Mouse (Mus musculus) layer of hippocampus, postnatal 25 days (tissue): ENCODE data around the gene Acpp. TPM values are rescaled to one million over a fixed set of nuclear protein-coding genes. Genes with fewer than 3 reads are reported as not detected.
A peak's percentile ranks its signal among the peaks of the same experiment; 100 is the strongest.

Experiments
- DNase-seq, 2 experiments: peaks; one replicate each; pipeline ENCODE4 v3.0.0; 2022; ENCODE audit warnings: mixed read lengths in 2 of 2, low spot score in 1 of 2; ENCODE audit errors: extremely low spot score in 1 of 2
- total RNA-seq, 2 experiments: library from RNA; stranded (reverse); gene quantifications; 2 replicates each; pipeline ENCODE4 v1.2.3; 2021

Acpp gene
- total RNA-seq, 2 experiments from 2014 or later = 0.10 TPM; not detected in 1

DNA sequence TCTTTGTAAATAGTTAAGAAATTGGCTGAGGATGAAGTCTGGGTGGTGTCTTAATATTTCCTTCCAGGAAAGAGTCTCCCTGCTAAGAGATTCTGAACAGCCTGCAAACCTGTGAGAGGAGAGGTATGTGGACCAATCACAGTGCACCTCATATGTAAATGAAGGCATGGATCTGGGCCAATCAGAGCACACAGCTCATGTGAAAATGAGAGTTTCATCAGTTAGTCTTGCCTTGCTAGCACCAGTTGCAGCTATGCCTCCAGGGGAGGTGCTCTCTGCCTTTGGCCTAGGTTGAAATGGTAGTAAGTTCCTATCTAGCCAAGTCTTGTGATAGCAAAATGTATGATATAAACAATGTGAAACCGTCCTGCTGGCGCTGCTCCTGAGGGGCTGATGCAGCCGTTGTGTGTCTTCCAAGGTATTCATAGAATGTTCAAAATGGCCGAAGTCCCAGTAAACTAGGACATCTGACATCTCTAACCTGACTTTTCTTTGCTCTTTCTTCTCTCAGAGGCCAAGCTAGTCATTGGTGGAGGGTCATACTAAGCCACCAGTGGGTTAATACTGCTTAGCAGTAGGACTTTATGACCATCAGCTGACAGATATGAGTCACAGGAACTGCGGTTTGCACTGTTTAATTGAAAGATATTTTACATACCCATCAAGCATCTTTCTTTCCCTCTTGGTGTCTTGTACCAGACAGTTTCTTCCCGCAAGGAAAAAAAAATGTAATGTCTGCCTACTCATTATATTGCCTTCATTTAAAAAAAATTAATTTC lies 32.0 kb downstream of the Acpp start:
- no peak for DNase-seq

DNA sequence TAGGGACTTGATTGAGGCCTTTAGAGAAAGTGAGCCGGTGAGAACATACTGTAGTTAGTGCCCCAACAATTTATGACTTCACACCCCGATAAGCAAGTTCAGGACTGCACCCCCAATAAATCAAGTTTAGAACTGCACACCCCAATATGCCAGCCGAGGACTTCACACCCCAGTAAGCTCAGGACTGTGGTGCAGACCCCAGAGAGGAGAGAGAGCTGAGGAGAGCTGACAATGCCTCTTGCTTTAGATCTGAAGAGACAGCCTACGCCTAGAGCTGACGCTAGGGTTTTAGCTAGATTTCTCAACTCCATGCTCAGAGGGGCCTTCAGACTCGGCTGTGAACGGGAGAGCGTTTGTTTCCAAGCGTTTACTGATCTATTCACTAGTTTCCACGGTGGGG lies 32.7 kb downstream of the Acpp start:
- DNase-seq = no peak

DNA sequence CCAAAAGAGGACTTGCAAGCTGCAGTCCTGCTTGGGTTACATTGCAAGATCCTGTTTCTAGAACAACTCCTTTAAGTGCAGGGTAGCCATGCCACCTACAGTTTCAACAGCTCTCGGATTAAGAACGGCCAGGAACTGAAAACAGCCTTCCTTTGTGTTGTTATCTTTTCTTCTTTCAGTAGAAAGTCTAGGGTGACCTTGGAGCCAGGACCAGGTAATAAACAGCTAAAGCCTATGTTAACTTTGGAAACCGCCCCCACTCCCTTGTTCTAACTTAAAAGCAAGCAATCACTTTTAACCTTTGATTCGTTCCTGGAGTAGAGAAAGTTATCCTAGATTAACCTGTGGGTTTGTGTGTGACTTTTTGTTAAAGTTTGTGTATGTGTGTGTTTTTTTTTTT lies 33.2 kb downstream of the Acpp start:
- no peak for DNase-seq

DNA sequence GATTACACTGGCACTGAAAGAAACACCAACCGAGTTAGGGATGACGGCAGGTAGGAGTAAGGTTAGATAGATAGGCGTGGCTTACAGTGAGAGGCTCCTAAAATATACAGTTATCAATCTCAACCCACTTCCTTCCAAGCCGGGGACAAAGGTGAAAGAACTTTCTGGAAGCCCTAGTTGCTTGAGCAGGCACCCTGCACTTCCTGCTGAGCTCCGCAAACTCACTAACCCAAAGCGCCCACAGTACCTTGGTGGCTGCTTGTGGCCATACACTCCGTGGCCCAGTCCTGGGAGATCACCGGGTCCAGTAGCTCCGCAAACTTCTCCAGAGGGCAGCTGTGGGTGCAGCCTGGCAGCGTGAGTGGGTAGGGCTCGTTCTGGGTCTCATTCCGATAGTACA lies 37.0 kb downstream of the Acpp start:
- no peak for DNase-seq

DNA sequence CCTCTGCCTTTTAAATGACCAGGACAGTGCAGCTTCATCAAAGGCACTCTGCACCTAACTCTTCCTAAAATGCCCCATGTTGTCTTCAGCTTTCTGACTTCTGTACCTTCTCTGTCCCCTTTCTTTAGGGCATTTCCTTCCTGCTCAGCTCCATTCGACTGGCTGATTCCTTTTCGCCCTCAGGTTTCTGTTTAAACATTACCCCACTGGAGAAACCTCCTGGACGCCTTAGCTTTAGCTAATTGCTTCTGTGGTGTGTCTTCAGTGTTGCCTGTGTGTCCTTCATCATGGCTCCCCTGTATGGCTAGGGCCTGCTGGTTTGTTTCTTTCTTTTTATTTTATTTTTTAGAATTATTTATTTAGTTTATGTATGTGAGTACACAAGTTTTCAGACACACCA lies 40.5 kb downstream of the Acpp start:
- DNase-seq = no peak

DNA sequence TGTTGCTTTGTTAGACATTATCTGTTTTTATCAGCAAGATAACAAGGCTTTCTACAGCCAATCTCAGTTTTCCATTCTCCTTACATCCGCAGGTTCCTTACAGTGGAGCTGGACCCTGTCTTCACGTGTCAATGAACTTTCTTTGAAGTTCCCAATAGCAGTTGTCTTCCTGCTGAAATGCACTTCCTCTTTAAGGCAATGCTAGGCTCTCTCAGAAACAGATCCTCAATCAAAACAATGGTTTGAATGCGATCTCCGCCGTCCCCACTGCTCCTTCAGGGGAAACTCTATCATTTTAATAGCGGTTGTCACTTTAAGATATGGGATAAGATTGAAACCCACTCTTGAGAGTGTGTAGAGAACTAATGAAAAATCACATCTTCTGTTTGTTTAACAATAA lies 52.6 kb downstream of the Acpp start:
- no peak for DNase-seq

DNA sequence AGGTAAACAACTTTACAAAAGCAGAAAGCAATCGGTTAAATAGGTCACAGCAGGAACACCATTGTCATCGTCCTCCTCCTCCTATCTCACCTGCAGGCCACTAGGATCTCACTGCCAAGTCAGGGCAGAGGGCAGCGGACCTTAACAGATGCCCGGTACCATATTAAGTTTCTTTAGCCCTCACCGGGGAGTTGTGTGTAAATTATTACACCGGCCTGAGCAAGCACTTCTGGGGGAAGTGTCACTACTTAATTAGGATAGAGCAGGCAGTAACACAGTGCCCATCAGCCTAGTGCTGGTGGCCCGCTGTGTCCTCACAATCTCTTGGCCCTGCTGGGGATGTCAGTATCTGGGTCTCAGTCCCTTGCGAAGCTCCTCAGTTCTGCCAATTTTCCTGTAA lies 55.0 kb downstream of the Acpp start:
- DNase-seq = no peak

DNA sequence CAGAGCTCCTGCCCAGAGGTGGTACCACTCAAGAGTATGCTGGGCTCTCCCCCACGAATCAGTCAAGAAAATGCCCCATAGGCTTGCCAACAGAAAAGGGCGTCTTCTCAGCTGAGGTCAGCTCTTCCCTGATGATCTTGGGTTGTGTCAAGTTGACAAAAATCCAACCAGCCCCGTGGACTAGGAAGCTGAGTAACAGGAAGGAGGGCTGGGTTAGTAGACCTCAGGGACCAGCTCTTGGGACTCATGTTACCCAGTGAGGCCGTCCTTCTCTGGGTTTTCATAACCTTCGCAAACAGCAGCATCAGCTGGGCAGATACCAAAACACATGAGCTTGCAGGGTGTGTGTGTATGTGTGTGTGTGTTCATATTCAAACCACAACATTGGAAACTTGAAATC lies 55.8 kb downstream of the Acpp start:
- no peak for DNase-seq

DNA sequence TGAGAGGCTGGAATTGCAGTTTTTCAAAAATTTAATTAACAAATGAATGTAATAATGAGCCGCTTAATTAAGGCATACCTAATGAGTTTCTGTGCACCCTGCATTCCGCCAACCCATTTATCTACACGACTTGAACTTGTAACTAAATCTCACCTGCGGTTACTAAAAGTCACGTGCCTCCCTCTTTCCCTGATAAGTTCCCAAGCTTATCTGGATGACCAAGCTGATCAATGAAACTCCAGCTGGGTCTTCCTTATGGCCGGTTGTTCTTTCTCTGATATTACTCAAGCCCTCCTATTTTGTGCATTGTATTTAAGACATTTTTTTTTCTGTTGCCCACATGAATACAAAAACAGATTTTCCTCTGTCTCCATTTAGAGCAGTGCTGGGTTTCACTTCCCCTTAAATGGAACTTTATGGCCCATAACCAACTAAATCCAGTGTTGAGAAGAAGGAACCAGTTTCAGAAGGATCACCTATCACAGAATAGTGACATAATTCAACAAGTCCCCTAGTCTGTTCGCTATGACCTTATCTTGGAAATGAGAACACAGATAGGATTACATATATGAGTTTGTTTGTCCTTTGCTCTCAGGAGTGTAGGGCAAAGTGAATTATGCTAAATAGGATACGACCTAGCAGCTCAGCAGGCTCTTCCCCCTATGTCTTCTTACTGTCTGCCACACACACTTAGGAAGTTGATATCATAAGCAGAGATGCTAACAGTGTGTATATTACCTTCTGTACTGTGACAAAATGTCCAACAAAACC lies 56.6 kb downstream of the Acpp start:
- no peak for DNase-seq

DNA sequence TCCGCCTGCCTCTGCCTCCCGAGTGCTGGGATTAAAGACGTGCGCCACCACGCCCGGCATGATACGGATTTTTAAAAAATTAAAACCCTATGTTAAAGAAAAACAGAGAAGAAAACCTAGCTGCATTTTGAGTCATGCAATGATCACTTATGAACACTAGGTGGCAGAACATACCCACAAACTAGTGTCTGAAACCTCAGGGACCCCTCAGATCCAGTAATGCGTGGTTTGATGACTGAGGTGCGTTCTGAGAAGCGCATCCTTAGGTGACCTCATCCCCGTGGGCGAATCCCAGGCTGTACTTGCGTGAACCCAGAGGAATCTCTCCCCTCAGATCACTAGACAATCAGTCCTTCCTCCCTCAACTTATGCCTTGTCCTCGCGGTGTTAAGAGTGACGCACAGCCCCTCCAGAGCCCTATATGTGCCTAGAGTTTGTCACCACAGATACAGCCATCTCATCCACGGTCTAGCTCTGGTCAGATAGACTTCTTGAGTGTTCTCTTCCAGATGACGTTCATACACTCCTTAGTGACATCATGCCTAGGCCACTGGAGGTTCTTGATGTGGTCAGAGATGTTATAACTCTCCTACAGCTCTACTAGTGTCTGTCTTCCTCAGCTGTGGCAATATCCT lies 59.9 kb downstream of the Acpp start:
- peak; percentile 14 to 18 for DNase-seq

DNA sequence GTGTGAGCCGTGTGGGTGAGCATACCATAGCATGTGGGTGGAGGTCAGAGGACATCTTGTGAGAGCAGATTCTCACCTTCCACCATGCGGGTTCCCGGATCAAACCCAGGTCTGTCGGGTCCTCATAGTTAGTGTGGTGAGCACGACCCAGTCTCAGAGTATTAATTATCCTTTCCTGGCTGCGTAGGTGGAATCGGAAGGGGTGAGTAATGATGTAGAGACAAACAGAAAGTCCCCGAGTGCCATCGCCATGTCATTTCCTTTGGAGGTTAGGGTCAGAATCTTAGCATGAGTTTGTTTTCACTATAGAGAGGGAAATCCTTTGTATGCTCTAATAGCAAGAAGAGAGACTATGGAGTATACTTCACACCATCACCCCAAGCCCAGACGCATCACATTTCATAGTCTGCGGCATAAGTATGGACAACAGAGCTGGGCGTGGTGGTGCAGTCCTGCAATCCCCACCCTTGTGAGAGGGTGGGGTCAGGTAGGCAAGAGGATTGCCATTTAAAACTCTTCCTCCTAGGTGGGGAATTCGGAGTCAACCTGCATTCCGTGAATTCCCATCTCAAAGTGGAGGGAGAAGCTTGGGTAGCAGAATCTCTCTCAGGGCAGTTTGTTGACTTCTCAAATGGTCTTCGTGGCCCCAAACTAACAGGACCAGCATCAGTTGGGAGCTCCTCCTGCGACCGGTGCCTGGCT lies 62.3 kb downstream of the Acpp start:
- DNase-seq = no peak

DNA sequence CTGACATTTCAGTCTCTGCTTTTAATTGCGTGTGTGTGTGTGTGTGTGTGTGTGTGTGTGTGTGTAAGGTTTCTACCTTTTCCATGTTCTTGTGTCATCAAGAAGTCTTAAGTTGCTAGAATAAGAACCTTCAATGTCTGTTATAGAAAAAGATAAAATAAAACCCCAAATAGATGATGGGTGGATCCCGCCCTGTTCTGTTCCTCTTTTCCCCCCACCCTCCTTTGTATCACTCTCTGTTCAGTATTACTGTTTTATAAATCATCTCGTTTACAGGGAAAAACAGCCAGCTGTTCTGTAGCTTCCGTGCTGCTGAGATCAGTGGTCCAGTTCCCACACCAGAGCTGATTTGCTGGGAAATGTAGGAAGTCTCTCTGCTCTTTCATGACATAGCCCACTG lies 65.5 kb downstream of the Acpp start:
- DNase-seq = no peak

DNA sequence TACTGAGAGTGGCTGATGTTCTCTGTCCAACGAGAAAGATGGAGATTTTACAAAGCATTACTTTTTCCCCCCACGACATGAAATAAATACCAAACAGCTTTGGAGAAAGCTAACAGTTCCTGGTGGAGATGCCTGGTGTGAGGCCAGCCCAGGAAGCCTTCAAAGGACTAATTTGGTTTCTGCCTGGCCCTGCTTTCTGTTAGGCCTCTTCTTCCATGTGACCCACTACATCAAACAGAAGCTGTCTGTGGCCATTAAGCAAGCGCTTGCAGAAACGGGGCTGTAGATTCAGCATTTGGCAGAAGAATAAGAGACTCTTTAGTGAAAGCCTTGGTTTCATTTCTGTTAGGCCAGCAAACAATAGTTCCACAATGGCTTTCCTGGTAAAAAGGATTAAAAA lies 65.9 kb downstream of the Acpp start:
- DNase-seq = no peak

DNA sequence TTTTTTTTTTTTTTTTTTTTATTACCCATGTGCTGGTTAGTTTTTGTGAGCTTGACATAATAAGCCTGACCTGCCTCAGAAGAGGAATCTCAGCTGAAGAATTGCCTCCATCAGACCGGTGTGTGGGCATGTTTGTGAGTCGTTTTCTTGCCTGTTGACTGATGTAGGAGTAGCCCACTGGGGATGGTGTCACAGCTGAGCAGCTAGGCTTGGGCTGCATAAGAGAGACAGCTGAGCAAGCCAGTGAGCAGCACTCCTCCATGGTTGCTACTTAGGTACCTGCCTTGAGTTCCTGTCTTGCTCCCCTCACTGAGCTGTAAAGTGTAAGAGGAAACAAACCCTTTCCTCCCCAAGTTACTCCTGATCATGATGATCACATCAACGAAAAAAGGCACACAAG lies 67.6 kb downstream of the Acpp start:
- DNase-seq = no peak

DNA sequence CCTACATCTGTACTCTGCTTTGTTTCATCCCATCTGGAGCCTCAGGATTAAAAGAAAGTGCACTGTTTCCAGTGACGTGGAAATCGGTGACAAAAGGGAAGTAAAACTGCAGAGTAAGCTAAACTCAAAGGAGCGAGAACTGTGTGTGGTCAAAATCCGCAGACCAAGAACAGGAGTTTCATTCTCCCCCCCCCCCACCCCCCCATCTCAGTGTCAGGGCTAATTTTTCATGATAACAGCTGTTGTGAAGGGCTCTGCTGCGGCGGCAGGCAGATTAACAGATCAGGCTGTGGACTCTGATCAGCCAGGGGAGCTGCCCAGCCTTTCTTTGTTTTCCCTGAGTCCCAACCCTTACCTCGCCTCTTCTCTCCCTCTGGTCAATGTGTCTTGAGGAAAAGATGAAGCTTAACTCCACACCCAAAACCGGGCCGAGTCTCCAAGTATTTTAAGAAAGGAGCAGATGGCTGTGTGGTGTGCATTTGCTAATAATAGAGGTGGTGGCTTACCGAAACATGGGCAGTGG lies 68.1 kb downstream of the Acpp start:
- DNase-seq = no peak

DNA sequence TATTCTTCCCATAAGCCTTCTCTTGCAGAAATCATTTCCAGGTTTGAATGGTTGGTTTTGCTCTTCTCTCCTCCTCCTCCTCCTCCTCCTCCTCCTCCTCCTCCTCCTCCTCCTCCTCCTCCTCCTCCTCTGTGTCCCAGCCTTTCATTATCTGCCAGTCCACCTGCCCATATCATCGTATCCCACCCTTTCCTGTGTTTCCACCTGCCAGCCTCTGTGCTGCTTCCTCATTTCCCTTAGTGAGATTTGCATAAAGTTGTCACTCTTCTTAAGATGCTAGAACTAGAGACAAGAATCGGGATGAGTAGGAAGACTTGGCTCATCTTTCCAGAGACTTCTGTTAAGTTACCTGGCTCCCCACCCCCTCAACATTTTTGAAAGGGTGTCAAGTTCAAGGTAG lies 73.0 kb downstream of the Acpp start:
- DNase-seq = no peak

DNA sequence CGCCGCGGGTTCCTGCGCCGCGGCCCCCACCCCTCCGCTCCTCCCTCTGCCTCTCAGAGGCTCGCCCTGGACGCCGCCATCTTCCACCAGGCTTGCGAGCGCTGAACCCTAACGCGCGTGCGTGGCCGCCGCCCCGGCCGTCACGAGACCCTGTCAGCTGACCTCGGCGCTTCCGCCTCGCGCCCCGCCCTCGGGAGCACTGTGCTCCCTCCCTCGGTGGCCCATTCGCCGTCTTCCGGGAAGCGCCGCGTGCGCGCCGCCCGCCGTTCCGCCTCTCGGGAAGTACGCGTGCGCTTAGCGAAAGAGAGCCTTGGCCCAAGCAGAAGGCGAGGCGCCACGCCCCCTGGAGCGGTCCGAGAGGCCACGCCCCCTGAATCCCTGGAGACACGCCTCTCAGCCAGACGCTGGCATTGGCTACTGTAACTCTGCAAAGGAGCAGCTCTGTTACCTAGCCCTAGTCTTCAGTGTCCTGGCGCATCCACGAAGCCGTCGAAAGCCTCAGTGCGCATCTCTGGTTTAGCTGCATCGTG lies 74.7 kb downstream of the Acpp start, which contains the start of gene Dnajc13:
TSS of gene Dnajc13 (minus strand) at position 108 of the 530 bp plus-strand sequence.
- DNase-seq = peak; percentile 88 to 97

DNA sequence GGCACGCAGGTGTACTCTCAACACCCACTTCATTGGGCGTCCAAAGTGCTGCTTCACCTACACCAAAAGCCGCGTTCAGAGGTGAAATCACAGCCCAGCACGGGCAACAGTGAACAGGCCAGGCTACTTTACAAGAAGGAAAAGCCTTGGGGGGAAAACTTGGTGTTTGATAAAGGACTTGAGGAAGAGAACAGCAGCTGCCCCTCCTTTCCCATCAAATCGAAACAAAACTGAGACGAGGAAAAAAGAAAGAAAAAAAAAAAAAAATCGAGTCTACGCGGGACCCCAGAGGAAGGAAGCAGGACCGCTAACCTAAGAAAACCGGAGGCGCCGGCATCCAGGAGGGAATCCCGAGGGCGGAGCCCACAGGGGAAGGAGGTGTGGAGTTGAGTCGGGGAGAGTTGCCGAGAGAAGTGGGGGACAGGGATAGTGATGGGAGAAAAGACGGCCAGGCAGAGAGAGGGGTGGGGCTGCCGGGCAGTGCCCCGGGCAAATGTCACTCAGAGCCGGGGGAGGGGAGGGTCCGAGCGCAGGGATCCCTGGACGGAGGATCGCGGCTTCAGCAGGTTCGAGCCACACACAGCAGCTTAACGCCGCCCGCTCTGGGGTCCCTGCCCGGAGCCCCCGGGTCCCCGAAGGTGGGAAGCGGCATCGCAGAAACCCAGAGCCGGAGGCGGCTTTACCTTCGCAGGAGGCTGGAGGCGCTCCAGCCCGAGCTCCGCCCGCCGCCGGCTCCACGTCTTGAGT lies 75.4 kb downstream of the Acpp start:
- peak in 1 of 2 experiments; percentile 13 for DNase-seq

DNA sequence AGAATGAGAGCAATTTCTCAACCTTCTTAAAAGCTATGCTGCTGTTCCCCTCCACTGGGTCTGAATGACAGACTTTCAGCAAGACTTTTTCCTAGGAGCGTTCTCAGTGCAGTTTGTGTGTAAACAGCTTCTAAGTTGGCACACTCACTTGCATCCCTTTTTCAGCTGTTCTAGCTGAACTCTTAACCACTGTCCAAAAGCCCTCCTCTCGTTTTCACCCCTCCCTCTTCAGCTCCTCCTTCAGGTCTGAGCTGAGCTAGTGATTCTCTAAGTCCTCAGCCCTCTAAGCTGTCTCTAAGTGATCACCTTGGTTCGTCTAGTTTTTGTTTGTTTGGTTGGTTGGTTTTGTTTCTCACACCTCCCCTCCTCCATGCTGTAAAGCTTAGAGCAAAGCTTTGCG lies 77.2 kb downstream of the Acpp start:
- DNase-seq = no peak

DNA sequence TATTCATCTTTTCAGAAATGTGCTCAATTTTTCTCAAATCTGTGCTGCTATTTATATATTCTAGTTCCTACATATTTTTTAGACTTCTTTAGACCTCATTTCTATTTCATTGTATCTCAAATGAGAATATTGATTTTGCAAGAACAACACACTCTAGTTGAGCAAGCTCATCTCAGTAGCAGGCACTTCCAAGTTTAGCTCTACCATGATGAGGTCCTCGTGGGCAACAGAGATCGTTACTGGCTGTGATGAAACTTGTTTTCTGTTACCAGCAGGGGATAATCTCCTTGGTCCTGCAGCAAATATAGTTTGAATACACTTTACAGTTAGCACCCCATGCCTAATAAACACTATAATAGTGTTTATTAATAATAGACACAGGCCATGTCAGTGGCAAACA lies 81.5 kb downstream of the Acpp start:
- DNase-seq = no peak
